Mouse (Mus musculus): ENCODE results near the gene Amigo2.

DNA sequence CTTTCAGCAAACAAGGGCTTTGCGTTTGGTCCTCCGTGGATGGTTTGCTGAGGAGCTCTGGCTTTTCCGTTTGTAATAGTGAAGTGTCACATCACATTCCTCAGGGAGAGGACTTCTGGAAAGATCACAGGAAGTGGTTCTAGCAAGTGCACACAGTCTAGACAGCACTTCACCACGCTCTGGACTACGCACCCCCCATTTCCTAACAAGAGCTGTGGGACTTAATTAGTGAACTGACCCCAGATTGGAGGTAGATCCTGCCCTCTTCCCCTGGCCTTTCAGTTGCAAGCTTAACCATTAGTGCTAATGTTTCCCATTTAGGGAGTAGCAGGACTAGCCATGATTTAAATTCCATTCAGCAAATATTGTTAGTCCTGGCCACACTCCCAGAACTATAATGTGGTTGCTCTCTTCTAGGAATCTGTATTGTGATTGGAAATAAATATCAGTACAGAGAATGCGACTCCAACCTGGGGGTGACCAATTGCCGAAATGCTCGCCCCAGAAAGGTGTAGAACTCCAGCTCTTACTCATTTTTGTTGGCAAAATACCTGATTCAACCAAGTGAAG, 10.2 kb upstream of the Amigo2 start:
- TF ChIP-seq POLR2A (IDR thresholded peaks at IDR 0.05; ENCODE audit: low read depth, low read length) (no peak), CTCF (conservative IDR thresholded peaks at IDR 0.05; ENCODE audit: insufficient read depth, insufficient read length, low read depth, low read length) (no peak)

Data from kidney, adult 2 months (tissue).